Mouse (Mus musculus) neural tube, embryonic 10.5 days (tissue): ENCODE results near the gene Rnf135.
"Not testable (repeated sequence)": the region's sequence is repeated elsewhere in the genome, so short reads cannot be mapped to it uniquely, and the experiment has no call there.

Experiments used
- DNase-seq: peaks from one replicate; pipeline ENCODE4 v3.0.0-alpha.2; 2017; ENCODE audit warnings: low spot score; ENCODE audit errors: extremely low spot score

Gene Rnf135

GRCm38 (mm10) chr11:80163362-80164116, 20.1 kb upstream of the Rnf135 start:
- no peak for DNase-seq

GRCm38 (mm10) chr11:80164224-80164623, 19.4 kb upstream of the Rnf135 start:
- DNase-seq, result no peak

DNA sequence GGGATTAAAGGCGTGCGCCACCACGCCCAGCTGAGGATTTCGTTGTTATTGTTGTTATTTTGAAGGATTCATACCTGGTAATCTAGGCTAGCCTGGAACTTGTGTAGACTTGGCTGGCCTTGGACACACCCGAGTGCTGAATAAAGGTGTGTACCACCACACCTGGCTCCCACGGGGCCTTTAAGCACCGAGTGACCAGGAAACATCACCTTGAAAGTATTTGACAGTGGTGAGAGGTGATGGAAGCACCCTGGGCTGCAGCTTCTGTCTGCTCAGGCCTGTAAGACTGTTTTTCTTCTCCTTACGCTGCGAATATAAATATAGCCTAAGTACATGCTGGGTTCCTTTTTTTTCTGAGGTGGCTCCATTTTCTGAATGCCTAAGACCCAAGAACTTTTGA, 15.5 kb upstream of the Rnf135 start:
- no peak for DNase-seq

- no peak for DNase-seq
Measured at GRCm38 (mm10) chr11:80168611-80169249, 14.9 kb upstream of the Rnf135 start.

- no peak for DNase-seq
Measured at GRCm38 (mm10) chr11:80169629-80170028, 14.0 kb upstream of the Rnf135 start.

DNA sequence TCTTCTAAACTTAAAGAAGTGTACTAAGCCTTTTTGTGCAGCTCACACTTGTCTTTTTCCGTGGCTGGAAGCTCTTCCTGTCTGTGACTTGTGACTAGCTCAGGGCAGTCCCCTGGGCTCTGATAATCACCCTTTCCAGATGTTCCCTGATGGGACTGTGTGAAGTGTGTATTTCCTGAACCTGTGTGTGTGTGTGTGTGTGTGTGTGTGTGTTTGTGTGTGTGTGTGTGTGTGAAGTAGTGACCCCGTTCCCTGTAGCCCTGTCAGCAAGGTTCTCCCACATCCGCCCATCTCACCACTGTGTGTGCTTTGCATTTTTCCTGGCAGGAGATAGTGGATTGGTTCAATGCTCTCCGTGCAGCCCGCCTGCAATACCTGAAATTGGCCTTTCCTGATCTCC, 13.3 kb upstream of the Rnf135 start:
- DNase-seq, result no peak

DNA sequence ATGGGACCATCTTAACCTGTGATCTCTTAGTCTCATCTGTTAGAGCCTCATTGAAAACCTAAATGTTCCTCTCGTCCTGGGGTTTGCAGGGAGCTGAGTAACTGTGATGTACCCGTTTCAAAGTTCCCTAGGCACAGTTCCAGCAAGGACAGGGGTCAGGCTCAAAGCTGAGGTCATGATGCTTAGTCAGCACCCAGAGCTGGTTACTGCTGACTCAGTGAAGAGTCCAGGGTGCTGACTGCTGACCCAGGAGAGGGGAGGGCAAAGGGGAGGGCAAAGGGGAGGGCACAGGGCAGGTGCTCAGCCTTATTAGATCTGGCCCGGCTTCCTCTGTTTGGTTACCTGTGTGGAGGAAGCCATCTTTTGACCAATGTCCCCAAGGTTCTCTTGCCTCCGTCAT, 11.8 kb upstream of the Rnf135 start:
- no peak for DNase-seq

DNA sequence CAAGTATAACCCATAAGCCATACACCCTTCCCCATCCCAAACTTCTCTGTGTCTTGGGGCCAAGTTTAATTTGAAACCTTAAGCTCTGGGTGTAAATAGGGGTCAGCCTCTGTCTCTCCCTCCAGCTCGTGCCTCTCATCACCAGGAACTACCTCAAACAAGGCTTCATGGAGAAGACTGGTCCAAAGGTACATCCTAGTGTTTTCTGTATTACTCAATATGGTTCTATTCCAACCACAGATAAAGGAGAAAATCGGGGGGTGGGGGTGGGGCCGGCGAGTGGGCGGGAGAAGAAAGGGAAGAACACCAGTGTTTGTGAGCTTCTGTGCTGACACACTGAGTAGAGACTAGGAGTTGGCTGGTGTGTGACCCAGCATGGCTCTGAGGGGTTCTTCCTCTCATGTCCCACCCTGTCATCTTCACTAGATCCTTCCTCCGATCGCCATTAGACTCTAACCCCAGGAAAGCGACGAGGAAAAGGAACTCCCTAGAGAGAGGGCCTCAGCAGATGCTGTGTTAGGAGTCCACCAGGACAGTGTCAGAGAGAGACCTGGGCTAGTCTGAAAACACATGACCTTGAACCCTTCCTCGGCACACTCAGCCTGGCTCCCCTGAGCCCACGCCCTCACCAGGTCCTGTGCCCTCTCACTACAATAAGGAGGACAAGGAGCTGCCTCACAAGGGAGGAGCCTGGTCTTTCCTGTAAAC, 9.5 kb upstream of the Rnf135 start:
- DNase-seq, result no peak

GRCm38 (mm10) chr11:80176911-80177895, 6.4 kb upstream of the Rnf135 start:
- DNase-seq, result no peak

DNA sequence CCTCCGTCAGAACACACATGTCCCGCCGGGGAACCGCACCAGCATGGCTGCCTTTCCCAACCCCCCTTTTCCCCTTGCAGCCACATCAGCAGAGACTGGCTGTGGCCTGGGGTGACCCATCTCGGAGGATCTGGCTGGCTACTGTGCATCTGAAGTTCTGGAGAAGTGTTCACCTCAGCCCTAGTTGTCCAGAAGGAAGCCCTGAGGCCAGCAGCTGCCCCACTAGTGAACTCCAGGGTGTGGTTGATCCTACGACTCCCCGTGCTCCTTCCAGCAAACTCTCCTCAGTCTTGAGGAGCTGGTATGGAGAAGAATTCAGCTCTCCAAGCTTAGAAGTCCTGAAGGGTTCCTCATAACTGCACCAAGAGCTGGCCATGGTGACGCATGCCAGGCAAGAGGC, 5.3 kb upstream of the Rnf135 start:
- DNase-seq, result no peak

- DNase-seq, result no peak
Measured at GRCm38 (mm10) chr11:80181021-80181749, 2.5 kb upstream of the Rnf135 start.

GRCm38 (mm10) chr11:80183054-80183704, 472 bp upstream of the Rnf135 start:
- not testable (repeated sequence) for DNase-seq

DNA sequence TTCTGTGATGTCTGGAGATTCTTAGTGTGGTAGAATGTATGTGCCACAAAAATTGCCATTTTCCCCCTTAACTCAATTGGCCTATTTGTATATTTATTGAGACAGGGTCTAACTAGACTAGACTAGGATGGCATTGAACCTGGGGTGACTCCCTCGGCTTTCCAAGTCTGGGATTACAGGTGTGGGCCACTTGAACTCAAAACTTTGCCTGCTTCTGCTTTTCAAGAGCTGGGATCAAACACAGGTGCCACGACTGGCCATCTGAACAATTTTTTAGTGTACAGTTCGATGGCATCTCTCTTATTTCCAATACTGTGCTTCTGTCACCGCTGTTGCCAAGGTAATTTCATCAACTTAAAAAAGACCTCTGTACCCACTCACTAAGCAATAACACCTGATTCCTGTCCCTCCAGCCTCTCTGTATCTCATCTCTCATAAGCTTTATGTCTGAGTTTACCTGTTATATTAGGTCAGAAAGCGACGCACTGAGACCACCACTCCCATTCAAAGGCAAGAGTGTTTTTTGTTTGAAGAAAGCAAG, 950 bp downstream of the Rnf135 start:
- DNase-seq, result no peak

DNA sequence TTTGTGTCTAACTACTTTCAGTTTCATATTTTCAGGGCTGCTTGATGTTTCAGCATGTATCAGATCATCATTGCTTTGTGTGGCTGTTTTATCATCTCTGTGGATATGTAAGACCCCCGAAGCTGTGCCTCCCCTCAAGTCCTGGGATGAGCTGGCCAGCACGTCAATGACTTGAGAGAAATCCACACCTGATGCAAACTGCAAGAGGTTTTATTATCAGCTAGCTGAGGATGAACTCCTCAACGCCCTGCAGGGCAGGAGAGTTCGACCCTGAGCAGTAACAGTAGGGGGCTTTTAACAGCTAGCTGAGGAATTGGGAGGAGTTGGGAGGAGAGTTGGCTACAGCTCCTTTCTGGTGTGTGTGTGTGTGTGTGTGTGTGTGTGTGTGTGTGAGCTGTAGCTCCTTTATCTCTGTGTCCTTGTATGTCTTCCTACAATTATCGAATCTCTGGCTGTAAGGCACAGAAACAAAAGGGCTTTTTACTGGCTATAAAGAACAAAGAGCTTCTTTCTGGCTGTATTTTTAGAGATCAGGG, 1.9 kb downstream of the Rnf135 start:
- not testable (repeated sequence) for DNase-seq

- DNase-seq, result no peak
Measured at GRCm38 (mm10) chr11:80190280-80190679, 6.6 kb downstream of the Rnf135 start.

DNA sequence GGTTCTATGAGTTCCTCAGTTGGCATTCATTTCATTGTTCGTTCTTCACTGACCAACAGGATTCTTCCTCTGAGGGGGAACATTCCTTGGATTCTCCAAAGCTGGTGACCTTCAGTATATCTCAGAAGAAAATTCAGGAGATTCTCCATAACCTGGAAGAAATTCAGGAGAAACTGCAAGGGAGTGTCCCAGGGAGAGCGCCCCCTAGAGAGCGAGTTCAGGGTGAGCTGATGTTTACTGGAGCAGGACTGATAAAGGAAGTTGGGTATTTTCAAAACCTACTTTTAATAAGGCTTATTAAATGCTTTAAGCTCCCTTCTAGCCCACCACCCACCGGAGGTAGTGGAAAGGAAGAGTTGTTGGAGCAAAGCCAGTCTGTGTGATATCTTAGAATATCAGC, 10.2 kb downstream of the Rnf135 start:
- DNase-seq, result no peak

GRCm38 (mm10) chr11:80196351-80196750, 12.7 kb downstream of the Rnf135 start:
- DNase-seq, result no peak

GRCm38 (mm10) chr11:80199316-80199715, 15.7 kb downstream of the Rnf135 start:
- no peak for DNase-seq

- DNase-seq, result no peak
Measured at GRCm38 (mm10) chr11:80199773-80200172, 16.1 kb downstream of the Rnf135 start.
